Mouse (Mus musculus): Measurements from ENCODE around the gene Ak8. TPM values are rescaled to one million over a fixed set of nuclear protein-coding genes. Genes with fewer than 3 reads are reported as not detected.

Gene Ak8
- polyA plus RNA-seq, 1 experiment, result not detected

- peaks cover 9% of the 10 kb centered on the region for H3K4me1 ChIP-seq
- peaks cover 90% of the 10 kb centered on the region for H3K36me3 ChIP-seq (replicated peaks; ENCODE audit: low read length)
- no peaks in the 10 kb centered on the region for H3K27me3 ChIP-seq (replicated peaks)
- no peaks in the 10 kb centered on the region for H3K9me3 ChIP-seq
- H3K4me3 ChIP-seq (replicated peaks), result no peak overlapping the region
- TF ChIP-seq GATA1 (IDR thresholded peaks at IDR 0.05; ENCODE audit: borderline replicate concordance, low read length) (no peak), FLI1 (IDR thresholded peaks at IDR 0.05; ENCODE audit: low read length) (no peak)
Measured at GRCm38 (mm10) chr2:28848879-28849278, 148.9 kb downstream of the Ak8 start.

- Histone ChIP-seq H3K9me3 (no peaks in the 10 kb centered on the region), H3K36me3 (replicated peaks; ENCODE audit: low read length) (peaks cover 86% of the 10 kb centered on the region), H3K27me3 (replicated peaks) (no peaks in the 10 kb centered on the region), H3K4me1 (peaks cover 9% of the 10 kb centered on the region), H3K4me3 (replicated peaks) (no peak overlapping the region)
- no peak for TF ChIP-seq GATA1 (IDR thresholded peaks at IDR 0.05; ENCODE audit: borderline replicate concordance, low read length)
- TF ChIP-seq FLI1 (IDR thresholded peaks at IDR 0.05; ENCODE audit: low read length), result no peak
Measured at GRCm38 (mm10) chr2:28852594-28852993, 152.6 kb downstream of the Ak8 start.

- peaks cover 87% of the 10 kb centered on the region for H3K36me3 ChIP-seq (replicated peaks; ENCODE audit: low read length)
Measured at GRCm38 (mm10) chr2:28855773-28856172, 155.8 kb downstream of the Ak8 start.

GRCm38 (mm10) chr2:28859303-28859702 lies 159.3 kb downstream of the Ak8 start:
- no peak overlapping the region for H3K4me3 ChIP-seq (replicated peaks)
- H3K4me1 ChIP-seq, result peaks cover 8% of the 10 kb centered on the region
- TF ChIP-seq GATA1 (IDR thresholded peaks at IDR 0.05; ENCODE audit: borderline replicate concordance, low read length), result no peak
- TF ChIP-seq FLI1 (IDR thresholded peaks at IDR 0.05; ENCODE audit: low read length), result no peak
- H3K27me3 ChIP-seq (replicated peaks), result no peaks in the 10 kb centered on the region
- H3K36me3 ChIP-seq (replicated peaks; ENCODE audit: low read length), result peaks cover 96% of the 10 kb centered on the region
- no peaks in the 10 kb centered on the region for H3K9me3 ChIP-seq

More at GRCm38 (mm10) chr2:28855773-28856172, 155.8 kb downstream of the Ak8 start:
- TF ChIP-seq GATA1 (IDR thresholded peaks at IDR 0.05; ENCODE audit: borderline replicate concordance, low read length) (no peak), FLI1 (IDR thresholded peaks at IDR 0.05; ENCODE audit: low read length) (no peak)
- Histone ChIP-seq H3K27me3 (replicated peaks) (no peaks in the 10 kb centered on the region), H3K9me3 (no peaks in the 10 kb centered on the region), H3K4me1 (peaks cover 6% of the 10 kb centered on the region; the same call in 1 of the 2 replicates), H3K4me3 (replicated peaks) (no peak overlapping the region)

GRCm38 (mm10) chr2:28860678-28861423 lies 160.9 kb downstream of the Ak8 start:
- no peak for TF ChIP-seq GATA1 (IDR thresholded peaks at IDR 0.05; ENCODE audit: borderline replicate concordance, low read length)
- no peak for TF ChIP-seq FLI1 (IDR thresholded peaks at IDR 0.05; ENCODE audit: low read length)
- no peaks in the 10 kb centered on the region for H3K27me3 ChIP-seq (replicated peaks)
- no peak overlapping the region for H3K4me3 ChIP-seq (replicated peaks)
- H3K4me1 ChIP-seq, result peaks cover 5% of the 10 kb centered on the region; the same call in 1 of the 2 replicates
- peaks cover 98% of the 10 kb centered on the region for H3K36me3 ChIP-seq (replicated peaks; ENCODE audit: low read length)
- no peaks in the 10 kb centered on the region for H3K9me3 ChIP-seq

Other genes starting within 250 kb of the Ak8 start
- gene 1700007K13Rik, start 233.8 kb upstream of the Ak8 start, polyA plus RNA-seq (2012; ENCODE audit: insufficient read depth, low replicate concordance), result 7.8 and 12.3 TPM in 2 replicates
- 16.4 and 20.2 TPM in 2 replicates for gene Mrps2, start 232.1 kb upstream of the Ak8 start, polyA plus RNA-seq (2012; ENCODE audit: insufficient read depth, low replicate concordance)
- 0.85 TPM in 1 of 2 replicates, not detected in the other for gene Gbgt1, start 203.3 kb upstream of the Ak8 start, polyA plus RNA-seq (2012; ENCODE audit: insufficient read depth, low replicate concordance)
- not detected in 2 replicates for gene Gm10134, start 194.1 kb upstream of the Ak8 start, polyA plus RNA-seq (2012; ENCODE audit: insufficient read depth, low replicate concordance)
- 1.3 and 6.7 TPM in 2 replicates for gene Ralgds, start 187.0 kb upstream of the Ak8 start, polyA plus RNA-seq (2012; ENCODE audit: insufficient read depth, low replicate concordance)
- not detected in 2 replicates for gene Cel, start 136.8 kb upstream of the Ak8 start, polyA plus RNA-seq (2012; ENCODE audit: insufficient read depth, low replicate concordance)
- 4.1 and 10.3 TPM in 2 replicates for gene Gtf3c5, start 116.4 kb upstream of the Ak8 start, polyA plus RNA-seq (2012; ENCODE audit: insufficient read depth, low replicate concordance)
- 225 and 586 TPM in 2 replicates for gene Gfi1b, start 78.2 kb upstream of the Ak8 start, polyA plus RNA-seq (2012; ENCODE audit: insufficient read depth, low replicate concordance)
- gene Tsc1, start 58.9 kb upstream of the Ak8 start, polyA plus RNA-seq (2012; ENCODE audit: insufficient read depth, low replicate concordance), result 1.1 and 1.7 TPM in 2 replicates
- 3.0 TPM in 1 of 2 replicates, not detected in the other for gene Spaca9, start 437 bp upstream of the Ak8 start, polyA plus RNA-seq (2012; ENCODE audit: insufficient read depth, low replicate concordance)
- 1.9 and 3.2 TPM in 2 replicates for gene Gtf3c4, start 140.2 kb downstream of the Ak8 start, polyA plus RNA-seq (2012; ENCODE audit: insufficient read depth, low replicate concordance)
- 2.2 and 4.0 TPM in 2 replicates for gene Ddx31, start 140.2 kb downstream of the Ak8 start, polyA plus RNA-seq (2012; ENCODE audit: insufficient read depth, low replicate concordance)
- gene Barhl1, start 216.5 kb downstream of the Ak8 start, polyA plus RNA-seq (2012; ENCODE audit: insufficient read depth, low replicate concordance), result not detected in 2 replicates

Data from megakaryocyte, embryonic 14.5 days (primary cell).